Mouse (Mus musculus): ENCODE measurements around the gene Rasgrf1. TPM values are rescaled to one million over a fixed set of nuclear protein-coding genes. Genes with fewer than 3 reads are reported as not detected.

The Rasgrf1 gene
- polyA plus RNA-seq, 1 experiment from 2014 or later: not detected

DNA sequence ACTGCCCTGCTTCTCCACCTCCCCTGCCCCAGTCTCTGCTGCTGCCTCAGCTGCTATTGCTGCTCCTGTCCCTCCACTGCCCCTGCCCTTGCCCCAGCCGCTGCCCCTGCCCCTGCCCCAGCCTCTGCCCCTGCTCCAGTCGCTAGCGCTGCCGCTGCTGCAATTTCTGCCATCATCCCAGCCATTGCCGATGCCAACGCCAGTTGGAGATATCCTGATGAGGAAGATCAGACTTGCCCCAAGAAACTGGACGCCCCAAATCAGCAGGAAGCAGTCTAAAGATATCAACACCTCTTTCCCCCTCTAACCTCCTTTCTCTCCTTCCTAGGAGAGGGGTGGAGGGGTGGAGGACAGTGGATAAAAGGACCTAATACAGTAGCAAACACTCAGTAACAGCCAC lies 28.2 kb upstream of the Rasgrf1 start:
- ATAC-seq: no peak
- no peak overlapping the region for H3K4me3 ChIP-seq
- no peak overlapping the region for H3K9ac ChIP-seq
- 57% methylated on average over 7 of the region's 7 CpGs for WGBS (ENCODE audit: insufficient replicate concordance)
- no peak overlapping the region for H3K27ac ChIP-seq
- H3K27me3 ChIP-seq (replicated peaks): peaks cover 75% of the 10 kb centered on the region
- no peak overlapping the region for H3K4me2 ChIP-seq
- no peaks in the 10 kb centered on the region for H3K4me1 ChIP-seq
- H3K9me3 ChIP-seq (replicated peaks): peaks cover 12% of the 10 kb centered on the region
- no peaks in the 10 kb centered on the region for H3K36me3 ChIP-seq

DNA sequence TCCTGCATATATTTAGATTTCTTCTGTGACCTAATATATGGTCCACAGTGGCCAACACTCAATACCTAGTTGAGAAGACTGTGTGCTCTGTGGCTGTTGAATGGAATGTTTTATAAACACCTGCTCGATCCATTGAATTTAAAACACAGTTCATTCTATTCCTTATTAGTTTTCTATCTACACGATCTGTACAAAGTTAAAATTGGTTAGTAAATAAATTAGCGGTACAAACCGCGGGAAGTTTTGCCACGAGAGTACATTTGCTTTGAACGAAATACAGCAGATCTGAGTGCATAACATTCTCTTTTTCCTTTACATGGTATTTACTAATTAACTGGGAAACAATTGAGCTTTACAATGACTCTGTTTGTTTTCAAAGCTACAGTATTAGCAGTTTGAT lies 27.1 kb upstream of the Rasgrf1 start:
- 49% methylated on average over 7 of the region's 7 CpGs for WGBS (ENCODE audit: insufficient replicate concordance)
- no peaks in the 10 kb centered on the region for H3K36me3 ChIP-seq
- peaks cover 12% of the 10 kb centered on the region for H3K9me3 ChIP-seq (replicated peaks)
- no peak for ATAC-seq
- no peak overlapping the region for H3K4me2 ChIP-seq
- H3K27ac ChIP-seq: no peak overlapping the region
- no peak overlapping the region for H3K9ac ChIP-seq
- H3K4me1 ChIP-seq: no peaks in the 10 kb centered on the region
- H3K4me3 ChIP-seq: no peak overlapping the region
- H3K27me3 ChIP-seq (replicated peaks): peaks cover 65% of the 10 kb centered on the region

DNA sequence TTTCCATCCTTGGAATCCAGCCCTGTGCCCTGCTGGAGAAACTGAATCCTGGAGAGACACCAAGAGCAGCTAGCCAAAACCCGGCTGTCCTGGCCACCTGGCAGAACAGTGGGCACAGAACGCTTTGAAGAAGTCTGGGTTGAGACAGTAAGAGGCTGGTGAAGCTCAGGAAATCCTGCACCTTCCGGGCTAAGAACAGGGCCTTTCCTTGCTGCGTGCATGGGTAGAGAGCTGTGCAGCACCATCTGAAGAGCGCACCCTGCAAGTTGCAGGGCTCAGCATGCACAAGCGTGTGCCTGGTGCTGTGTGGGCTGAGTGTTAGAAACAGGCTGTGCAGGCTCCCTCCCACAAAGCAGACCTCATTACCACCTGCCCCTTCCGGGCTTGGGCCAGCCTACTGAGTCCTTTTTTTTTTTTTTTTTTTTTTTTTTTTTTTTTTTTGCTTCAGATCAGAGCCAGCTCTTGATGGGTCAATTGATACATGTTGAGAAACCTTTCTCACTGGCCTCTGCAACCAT lies 23.9 kb upstream of the Rasgrf1 start:
- H3K4me3 ChIP-seq: no peak overlapping the region
- 25% methylated on average over 7 of the region's 7 CpGs for WGBS (ENCODE audit: insufficient replicate concordance)
- H3K4me1 ChIP-seq: no peaks in the 10 kb centered on the region
- H3K9me3 ChIP-seq (replicated peaks): peaks cover 6% of the 10 kb centered on the region
- H3K27me3 ChIP-seq (replicated peaks): peaks cover 35% of the 10 kb centered on the region
- H3K36me3 ChIP-seq: no peaks in the 10 kb centered on the region
- no peak overlapping the region for H3K27ac ChIP-seq
- no peak overlapping the region for H3K9ac ChIP-seq
- no peak for ATAC-seq
- no peak overlapping the region for H3K4me2 ChIP-seq

DNA sequence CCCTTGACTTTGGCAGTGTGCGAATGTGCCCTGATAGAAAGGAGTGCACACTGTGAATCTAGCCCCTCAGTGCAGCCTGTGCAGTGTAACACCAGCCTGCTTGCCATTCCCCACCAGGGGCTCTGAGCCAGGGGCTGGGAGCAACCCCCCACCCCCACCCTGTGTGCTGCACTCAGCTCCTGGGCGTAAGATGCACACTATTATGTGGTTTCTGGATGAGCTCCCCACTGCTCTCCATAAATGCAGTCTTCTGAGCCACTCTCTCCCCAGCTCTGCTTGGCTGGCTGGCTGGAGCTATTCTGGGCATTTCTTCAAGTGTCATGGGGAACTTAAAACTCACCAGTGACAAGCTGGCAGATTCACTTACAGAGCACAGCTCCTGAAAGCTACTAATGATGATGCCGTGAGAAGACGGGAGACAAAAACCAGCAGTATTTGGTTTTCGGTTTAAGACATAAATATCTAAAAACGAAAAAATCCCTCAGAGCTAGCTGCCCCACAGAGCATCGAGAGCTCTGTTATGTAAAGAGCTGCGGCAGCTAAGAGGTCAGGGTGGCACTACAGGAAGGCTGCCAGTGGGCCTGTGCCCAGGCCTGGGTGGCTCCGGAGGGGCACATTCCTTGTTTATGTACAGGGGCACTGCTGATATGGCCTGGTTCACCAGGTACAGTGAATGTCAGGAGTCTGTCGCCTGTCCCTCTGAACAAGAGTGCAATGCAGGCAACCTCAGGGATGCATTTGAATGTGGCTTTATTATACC lies 18.0 kb upstream of the Rasgrf1 start:
- H3K27ac ChIP-seq: no peak overlapping the region
- no peaks in the 10 kb centered on the region for H3K9me3 ChIP-seq (replicated peaks)
- 66% methylated on average over 10 of the region's 10 CpGs for WGBS (ENCODE audit: insufficient replicate concordance)
- H3K36me3 ChIP-seq: no peaks in the 10 kb centered on the region
- no peaks in the 10 kb centered on the region for H3K27me3 ChIP-seq (replicated peaks)
- H3K9ac ChIP-seq: no peak overlapping the region
- no peak for ATAC-seq
- no peak overlapping the region for H3K4me3 ChIP-seq
- no peak overlapping the region for H3K4me2 ChIP-seq
- no peaks in the 10 kb centered on the region for H3K4me1 ChIP-seq

DNA sequence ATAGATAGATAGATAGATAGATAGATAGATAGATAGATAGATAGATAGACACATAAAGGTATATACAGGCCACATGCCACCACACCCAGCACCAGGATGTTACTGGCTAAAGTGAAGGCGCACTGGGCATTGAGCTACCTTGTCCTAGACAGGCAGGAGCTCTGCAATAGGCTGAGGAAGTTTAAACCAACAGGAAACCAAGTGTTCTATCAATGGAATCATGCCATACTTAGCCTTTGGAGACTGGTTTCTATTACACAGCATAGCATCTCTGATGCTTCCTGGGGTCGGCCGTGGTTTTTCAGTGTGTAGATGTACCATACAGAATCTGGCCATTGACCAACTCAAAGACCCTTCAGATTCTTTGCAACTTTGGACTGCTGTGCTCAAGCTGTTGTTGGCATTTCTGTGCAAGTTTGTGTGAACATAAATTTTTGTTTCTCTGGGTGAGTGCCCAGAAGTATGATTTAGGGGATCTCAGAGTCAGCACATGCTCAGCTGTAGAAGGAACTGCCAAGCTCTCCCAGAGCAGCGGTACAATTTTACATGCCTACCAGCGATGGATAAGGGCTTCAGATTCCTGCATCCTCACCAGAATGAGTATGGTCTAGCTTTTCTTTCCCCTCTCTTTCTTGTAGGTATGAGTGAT lies 17.0 kb upstream of the Rasgrf1 start:
- Histone ChIP-seq H3K4me2 (no peak overlapping the region), H3K4me1 (no peaks in the 10 kb centered on the region), H3K36me3 (no peaks in the 10 kb centered on the region), H3K9ac (no peak overlapping the region), H3K4me3 (no peak overlapping the region), H3K27ac (no peak overlapping the region), H3K9me3 (replicated peaks) (no peaks in the 10 kb centered on the region), H3K27me3 (replicated peaks) (no peaks in the 10 kb centered on the region)
- WGBS (ENCODE audit: insufficient replicate concordance): 81% methylated on average over 5 of the region's 5 CpGs
- ATAC-seq: no peak

DNA sequence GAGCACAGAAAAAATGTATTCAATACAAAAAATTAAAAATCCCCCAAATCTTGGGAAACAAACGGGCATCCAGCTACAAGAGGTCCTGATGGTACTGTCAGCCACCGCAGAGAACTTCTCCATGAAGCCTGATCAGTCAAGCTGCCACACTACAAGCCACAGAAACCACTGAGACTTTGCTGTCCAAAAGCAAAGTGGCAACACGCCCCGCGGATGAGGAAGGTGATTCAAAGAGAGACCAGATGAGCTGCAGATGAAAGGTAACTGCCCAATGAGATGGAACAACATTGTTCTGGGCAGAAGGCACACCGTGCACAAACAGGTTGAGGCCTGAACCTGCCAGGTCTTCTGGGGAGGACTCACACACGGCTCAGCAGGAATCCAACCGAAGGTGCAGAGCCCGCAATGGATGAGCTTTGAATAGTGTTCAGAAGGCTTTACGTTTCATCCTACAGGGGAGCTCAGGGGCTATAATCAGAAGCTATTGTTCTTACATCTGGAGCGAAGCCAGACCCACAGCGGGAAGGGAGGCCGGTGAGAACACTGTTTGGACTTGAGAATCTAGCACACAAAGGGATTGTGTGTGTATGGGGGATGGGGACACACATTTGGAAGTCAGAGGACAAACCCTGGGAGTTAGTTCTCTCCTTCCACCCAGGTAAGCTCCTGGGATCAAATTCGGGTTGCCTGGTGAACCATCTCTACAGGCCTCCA lies 9.4 kb upstream of the Rasgrf1 start:
- Histone ChIP-seq H3K9ac (no peak overlapping the region), H3K4me3 (no peak overlapping the region), H3K27me3 (replicated peaks) (peaks cover 5% of the 10 kb centered on the region; the same call in 1 of the 2 replicates), H3K36me3 (no peaks in the 10 kb centered on the region), H3K4me2 (no peak overlapping the region), H3K9me3 (replicated peaks) (no peaks in the 10 kb centered on the region), H3K27ac (no peak overlapping the region), H3K4me1 (no peaks in the 10 kb centered on the region)
- WGBS (ENCODE audit: insufficient replicate concordance): 29% methylated on average over 14 of the region's 14 CpGs
- ATAC-seq: no peak

DNA sequence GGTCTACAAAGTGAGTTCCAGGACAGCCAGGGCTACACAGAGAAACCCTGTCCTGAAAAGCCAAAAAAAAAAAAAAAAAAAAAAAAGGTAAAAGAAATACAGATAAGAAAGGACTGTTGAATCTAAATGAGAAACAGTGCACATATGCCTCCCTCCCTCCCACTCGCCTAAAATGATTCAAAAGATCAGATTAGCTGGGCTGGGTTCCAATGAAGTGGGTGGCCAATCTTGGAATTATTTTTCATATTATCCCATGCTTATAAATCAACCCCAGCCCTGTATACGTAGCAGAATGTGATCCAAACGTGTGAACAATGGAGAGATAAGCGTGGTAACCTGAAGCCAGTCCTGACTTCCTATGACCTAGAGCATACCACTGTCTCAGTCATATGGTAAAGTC lies 8.5 kb upstream of the Rasgrf1 start:
- Histone ChIP-seq H3K9ac (no peak overlapping the region), H3K4me3 (no peak overlapping the region), H3K9me3 (replicated peaks) (no peaks in the 10 kb centered on the region), H3K27ac (no peak overlapping the region), H3K27me3 (replicated peaks) (peaks cover 11% of the 10 kb centered on the region; the same call in 1 of the 2 replicates), H3K4me1 (no peaks in the 10 kb centered on the region), H3K4me2 (no peak overlapping the region), H3K36me3 (no peaks in the 10 kb centered on the region)
- WGBS (ENCODE audit: insufficient replicate concordance): 49% methylated on average over 4 of the region's 4 CpGs
- ATAC-seq: no peak

DNA sequence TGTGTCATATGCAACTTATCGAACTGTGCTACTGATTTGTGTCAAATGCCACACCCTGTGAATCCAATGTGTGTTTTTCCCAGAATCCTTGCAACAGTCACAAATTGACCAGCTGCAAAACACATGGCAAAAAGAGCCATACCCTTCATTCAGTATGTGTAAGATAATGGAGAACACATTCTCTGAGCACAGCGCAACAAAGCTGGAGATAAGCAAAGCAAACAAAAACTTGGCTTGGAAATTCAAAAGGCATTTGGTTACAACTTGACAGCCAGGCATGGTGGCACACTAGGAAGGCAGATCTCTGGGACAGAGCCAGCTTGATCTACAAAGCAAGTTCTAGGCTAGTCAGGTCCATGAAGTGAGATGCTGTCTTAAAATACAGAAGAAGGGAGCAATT lies 6.9 kb upstream of the Rasgrf1 start:
- Histone ChIP-seq H3K27me3 (replicated peaks) (peaks cover 27% of the 10 kb centered on the region), H3K4me3 (no peak overlapping the region), H3K9me3 (replicated peaks) (no peaks in the 10 kb centered on the region), H3K4me2 (no peak overlapping the region), H3K36me3 (no peaks in the 10 kb centered on the region), H3K9ac (no peak overlapping the region), H3K4me1 (no peaks in the 10 kb centered on the region), H3K27ac (no peak overlapping the region)
- no peak for ATAC-seq
- 62% methylated on average over 2 of the region's 2 CpGs for WGBS (ENCODE audit: insufficient replicate concordance)

DNA sequence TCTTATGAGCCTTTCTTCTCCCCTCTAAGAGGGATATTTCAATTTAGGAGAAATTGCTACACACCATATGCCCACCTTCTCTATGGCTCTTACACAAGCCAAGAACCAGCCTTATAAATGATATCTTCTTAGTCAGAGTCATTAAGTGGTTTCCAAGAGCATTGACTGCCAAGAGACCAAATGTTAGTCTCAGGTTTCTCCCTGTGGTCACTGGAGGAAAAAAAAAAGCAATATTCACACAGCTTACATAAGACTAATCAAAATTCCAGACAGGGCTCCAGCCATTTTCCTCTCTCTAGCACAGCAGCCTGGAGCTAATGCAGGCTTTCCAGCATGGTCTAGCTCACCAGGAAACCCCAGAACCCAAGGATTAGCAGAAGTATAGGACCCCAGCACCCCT lies 3.1 kb upstream of the Rasgrf1 start:
- Histone ChIP-seq H3K27ac (no peak overlapping the region), H3K4me2 (no peak overlapping the region), H3K4me3 (no peak overlapping the region), H3K36me3 (no peaks in the 10 kb centered on the region), H3K4me1 (0 out of 2 replicates have a peak, but pooled peaks cover 6% of the 10 kb centered on the region), H3K9me3 (replicated peaks) (no peaks in the 10 kb centered on the region), H3K27me3 (replicated peaks) (peaks cover 61% of the 10 kb centered on the region), H3K9ac (no peak overlapping the region)
- ATAC-seq: no peak

DNA sequence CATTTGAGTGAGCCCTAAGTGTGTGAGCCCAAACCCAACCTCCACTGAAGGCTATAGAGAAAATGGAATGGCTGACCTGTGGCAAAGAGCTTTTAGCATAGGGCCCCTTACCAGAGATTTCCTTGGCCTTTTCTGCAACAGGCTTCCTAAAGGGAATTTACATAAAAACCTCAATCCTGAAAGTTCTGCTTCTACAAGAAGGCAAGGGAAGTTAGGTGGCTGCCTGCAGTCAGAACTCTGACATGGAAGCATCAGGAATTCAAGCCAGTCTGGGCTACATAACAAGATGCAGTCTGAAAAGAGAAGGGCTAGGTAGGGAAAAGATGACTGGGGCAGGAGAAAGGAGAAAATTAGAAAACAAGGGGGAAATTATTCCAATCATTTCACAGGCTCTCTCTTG lies 1.8 kb upstream of the Rasgrf1 start:
- ATAC-seq: no peak
- Histone ChIP-seq H3K36me3 (no peaks in the 10 kb centered on the region), H3K4me3 (no peak overlapping the region), H3K4me2 (no peak overlapping the region), H3K9me3 (replicated peaks) (no peaks in the 10 kb centered on the region), H3K9ac (no peak overlapping the region), H3K4me1 (0 out of 2 replicates have a peak, but pooled peaks cover 6% of the 10 kb centered on the region), H3K27me3 (replicated peaks) (peaks cover 70% of the 10 kb centered on the region), H3K27ac (no peak overlapping the region)

DNA sequence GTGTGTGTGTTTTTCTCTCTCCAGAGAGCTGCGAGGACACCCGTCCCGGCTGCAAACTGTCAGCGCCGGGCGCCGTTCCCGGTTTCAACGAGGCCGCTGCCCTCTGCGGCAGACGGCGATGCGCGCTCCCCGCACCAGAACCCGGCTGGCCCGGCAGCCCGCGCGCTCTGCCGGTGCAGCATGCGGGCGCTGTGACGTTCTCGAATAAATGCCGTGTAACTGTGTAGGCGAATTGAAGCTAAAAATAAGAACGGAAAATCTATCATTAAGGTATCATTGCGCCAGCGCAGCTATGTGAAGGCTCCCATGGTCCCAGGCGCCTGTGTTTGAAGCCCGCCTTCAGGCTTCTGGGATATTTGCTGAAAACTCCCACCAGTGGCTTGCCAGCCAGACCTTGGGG lies 1.1 kb upstream of the Rasgrf1 start:
- Histone ChIP-seq H3K27ac (no peak overlapping the region), H3K9ac (no peak overlapping the region), H3K36me3 (no peaks in the 10 kb centered on the region), H3K27me3 (replicated peaks) (peaks cover 75% of the 10 kb centered on the region), H3K4me3 (peak overlapping the region; percentile 36), H3K4me2 (peak overlapping the region; percentile 56), H3K9me3 (replicated peaks) (no peaks in the 10 kb centered on the region), H3K4me1 (0 out of 2 replicates have a peak, but pooled peaks cover 6% of the 10 kb centered on the region)
- 3% methylated on average over 31 of the region's 33 CpGs for WGBS (ENCODE audit: insufficient replicate concordance)
- no peak for ATAC-seq

DNA sequence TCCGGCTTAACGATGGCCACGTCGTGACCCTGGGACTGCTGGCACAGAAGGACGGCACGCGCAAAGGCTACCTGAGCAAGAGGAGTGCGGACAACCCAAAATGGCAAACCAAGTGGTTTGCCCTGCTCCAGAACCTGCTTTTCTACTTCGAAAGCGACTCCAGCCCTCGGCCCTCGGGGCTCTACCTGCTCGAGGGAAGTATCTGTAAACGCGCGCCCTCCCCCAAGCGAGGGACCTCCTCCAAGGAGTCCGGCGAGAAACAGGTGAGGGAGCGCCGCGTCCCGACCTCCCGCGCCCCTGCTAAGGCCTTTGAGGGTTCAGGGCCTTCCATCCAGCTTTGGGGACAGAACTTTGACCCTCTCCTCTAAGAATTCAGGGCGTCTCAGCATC lies 298 bp downstream of the Rasgrf1 start:
- H3K4me3 ChIP-seq: peak overlapping the region; percentile 36; the same call in 1 of the 2 replicates
- H3K4me1 ChIP-seq: 0 out of 2 replicates have a peak, but pooled peaks cover 6% of the 10 kb centered on the region
- peaks cover 79% of the 10 kb centered on the region for H3K27me3 ChIP-seq (replicated peaks)
- H3K27ac ChIP-seq: no peak overlapping the region
- H3K9me3 ChIP-seq (replicated peaks): no peaks in the 10 kb centered on the region
- no peak for ATAC-seq
- 1% methylated on average over 26 of the region's 26 CpGs for WGBS (ENCODE audit: insufficient replicate concordance)
- H3K4me2 ChIP-seq: peak overlapping the region; percentile 56
- no peak overlapping the region for H3K9ac ChIP-seq
- no peaks in the 10 kb centered on the region for H3K36me3 ChIP-seq
